Mouse (Mus musculus): ENCODE data around the gene B3gnt2.

DNA sequence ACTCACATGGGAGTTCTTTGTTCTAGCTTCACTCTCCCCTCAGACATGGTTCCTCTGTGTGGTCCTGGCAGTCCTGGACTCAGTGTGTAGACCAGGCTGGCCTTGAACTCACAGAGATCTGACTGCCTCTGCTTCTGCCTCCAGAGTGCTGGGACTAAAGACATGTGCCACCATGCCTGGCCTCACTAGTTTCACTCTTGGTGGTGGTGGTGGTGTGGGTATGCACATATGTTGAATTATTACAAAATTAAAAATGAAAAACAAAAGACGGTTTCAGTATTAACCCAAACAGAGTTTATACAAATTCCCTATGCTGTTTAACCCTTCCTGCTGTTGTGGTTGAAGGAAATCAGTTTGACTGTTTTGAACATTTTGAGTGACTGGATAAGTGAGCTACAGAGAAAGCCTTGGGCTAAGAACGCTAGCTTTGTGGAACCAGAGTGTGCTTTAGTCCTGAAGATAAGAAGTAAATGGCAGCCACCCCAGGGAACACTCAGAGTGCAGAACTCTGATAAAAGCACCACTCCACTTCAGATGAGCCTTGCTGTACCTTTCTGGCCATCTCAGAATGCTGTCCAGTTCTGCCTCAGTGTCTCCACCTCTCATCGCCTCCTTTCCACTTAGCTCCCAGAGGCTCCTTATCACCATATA lies 16.0 kb upstream of the B3gnt2 start:
- no peak for TF ChIP-seq POLR2A (IDR thresholded peaks at IDR 0.05; ENCODE audit: insufficient read length, low read depth)
- no peak for TF ChIP-seq POLR2AphosphoS2 (IDR thresholded peaks at IDR 0.05; ENCODE audit: insufficient read length, low read depth)
- no peak for TF ChIP-seq MYOD1 (IDR thresholded peaks at IDR 0.05; ENCODE audit: control insufficient read depth in 1 of 3, insufficient read length in 2 of 3, low read depth in 2 of 3)
- no peak for TF ChIP-seq TCF12 (IDR thresholded peaks at IDR 0.05; ENCODE audit: insufficient read depth, poor library complexity, severe bottlenecking)

Measured in myocyte (in vitro differentiated cells).